Mouse (Mus musculus) embryonic facial prominence, embryonic 11.5 days (tissue): ENCODE results near the gene Lpar3. TPM values are rescaled to one million over a fixed set of nuclear protein-coding genes. Genes with fewer than 3 reads are reported as not detected.

Source experiments
- ATAC-seq: fragments of 200-750 bp; cut with Nextera tagmentation; replicated peaks from 2 replicates; pipeline ENCODE4 v1.8.0; 2017; ENCODE audit warnings: low read depth; ENCODE audit not compliant: insufficient number of reproducible peaks, low FRiP score, low TSS enrichment
- DNase-seq: peaks from one replicate; pipeline ENCODE4 v3.0.0-alpha.2; 2015; ENCODE audit warnings: low spot score
- H3K27ac ChIP-seq: fragments of 300-500 bp; sonication (generic); replicated peaks from 2 replicates; pipeline ENCODE4 v1.5.1; 2014; ENCODE audit warnings: mild to moderate bottlenecking, low read depth, low read length, control low read depth
- H3K27me3 ChIP-seq: fragments of 300-500 bp; sonication (generic); 2 replicates; pipeline ENCODE4 v1.6.1; 2014; ENCODE audit warnings: mild to moderate bottlenecking, low read length, moderate library complexity, mixed read lengths; ENCODE audit not compliant: control insufficient read depth, insufficient read depth
- H3K36me3 ChIP-seq: fragments of 300-500 bp; sonication (generic); replicated peaks from 2 replicates; pipeline ENCODE4 v1.6.1; 2014; ENCODE audit warnings: low read depth, mild to moderate bottlenecking, low read length, moderate library complexity, mixed read lengths; ENCODE audit not compliant: control insufficient read depth, insufficient read depth
- H3K4me1 ChIP-seq: fragments of 300-500 bp; sonication (generic); 2 replicates; pipeline ENCODE4 v1.6.1; 2014; ENCODE audit warnings: low read length, mixed read lengths; ENCODE audit not compliant: control insufficient read depth, insufficient read depth
- H3K4me2 ChIP-seq: fragments of 300-500 bp; sonication (generic); 2 replicates; pipeline ENCODE4 v1.6.1; 2014; ENCODE audit warnings: low read depth, mild to moderate bottlenecking, control low read depth, low read length, moderate library complexity
- H3K4me3 ChIP-seq: fragments of 300-500 bp; sonication (generic); 2 replicates; pipeline ENCODE4 v1.5.1; 2014; ENCODE audit warnings: low read depth, low read length, control low read depth
- H3K9ac ChIP-seq: fragments of 300-500 bp; sonication (generic); replicated peaks from 2 replicates; pipeline ENCODE4 v1.6.1; 2014; ENCODE audit warnings: mild to moderate bottlenecking, control low read depth, low read length
- H3K9me3 ChIP-seq: fragments of 300-500 bp; sonication (generic); replicated peaks from 2 replicates; pipeline ENCODE4 v1.6.1; 2016; ENCODE audit warnings: mild to moderate bottlenecking, low read length, inconsistent platforms, mixed read lengths; ENCODE audit not compliant: control insufficient read depth
- WGBS: fragments of 180-500 bp; shearing (Covaris S2); extraction: QIAGEN DNeasy Blood & Tissue Kit; methylation state at CpG from one replicate; pipeline ENCODE4 v1.1.7; 2014; 5-methylcytosine and 5-hydroxymethylcytosine counted together
- polyA plus RNA-seq: library from polyadenylated mRNA; unstranded; fragments of >200 nt; fragmentation: Nextera tagmentation; extraction: Ambion mirVana; gene quantifications from 2 replicates; pipeline ENCODE4 v1.2.1, GENCODE M21; 2014

Gene Lpar3
- polyA plus RNA-seq, result 0.88 and 1.3 TPM in 2 replicates

DNA sequence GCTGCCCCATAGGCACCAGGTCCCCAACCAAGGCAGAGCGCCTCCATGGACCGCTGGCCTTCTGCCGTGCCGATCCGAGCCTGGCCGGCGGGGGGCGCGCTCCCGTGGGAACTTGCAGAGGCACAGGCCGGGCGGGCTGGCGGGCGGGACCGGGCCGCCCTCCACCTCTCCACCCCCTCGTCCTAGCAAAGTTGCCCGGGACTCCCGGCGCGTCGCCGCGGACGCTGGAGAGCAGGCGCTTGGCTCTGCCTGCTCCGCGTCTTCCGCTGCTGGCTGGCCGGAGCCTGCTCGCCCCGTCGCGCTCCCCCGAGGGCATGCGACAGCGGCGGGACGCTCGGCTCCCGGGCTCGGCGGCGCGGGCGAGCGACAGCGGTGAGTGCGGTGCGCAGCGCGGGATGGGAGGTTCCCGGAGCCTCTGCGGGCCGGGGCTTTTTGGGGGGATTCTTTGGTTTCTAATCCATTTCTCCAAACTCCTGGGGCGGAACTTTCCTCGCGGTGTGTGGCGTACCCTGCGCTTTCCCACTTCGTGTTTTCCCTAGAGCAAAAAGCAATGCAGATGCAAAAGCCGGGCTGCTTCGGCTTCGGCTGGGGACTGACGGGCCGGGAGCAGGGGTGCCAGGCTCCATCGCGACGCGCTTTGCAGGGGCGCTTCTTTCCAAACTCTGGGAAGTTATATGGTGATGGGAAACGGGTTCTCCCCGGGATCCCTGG, at the start of gene Lpar3:
TSS of gene Lpar3 (plus strand) at position 188 of the 711 bp plus-strand sequence.
- H3K36me3 ChIP-seq, result no peaks in the 10 kb centered on the region
- H3K27me3 ChIP-seq, result peaks cover 2% of the 10 kb centered on the region; the same call in 1 of the 2 replicates
- no peaks in the 10 kb centered on the region for H3K4me1 ChIP-seq
- ATAC-seq (peak; percentile 84), DNase-seq (peak; percentile 74)
- H3K27ac ChIP-seq, result no peak within 1 kb of the TSS
- H3K4me3 ChIP-seq, result peak within 1 kb of the TSS; percentile 57
- under 1% methylated on average over 73 of the region's 73 CpGs for WGBS
- H3K4me2 ChIP-seq, result peak within 1 kb of the TSS; percentile 90
- H3K9me3 ChIP-seq, result no peaks in the 10 kb centered on the region
- H3K9ac ChIP-seq, result peak within 1 kb of the TSS; percentile 54

DNA sequence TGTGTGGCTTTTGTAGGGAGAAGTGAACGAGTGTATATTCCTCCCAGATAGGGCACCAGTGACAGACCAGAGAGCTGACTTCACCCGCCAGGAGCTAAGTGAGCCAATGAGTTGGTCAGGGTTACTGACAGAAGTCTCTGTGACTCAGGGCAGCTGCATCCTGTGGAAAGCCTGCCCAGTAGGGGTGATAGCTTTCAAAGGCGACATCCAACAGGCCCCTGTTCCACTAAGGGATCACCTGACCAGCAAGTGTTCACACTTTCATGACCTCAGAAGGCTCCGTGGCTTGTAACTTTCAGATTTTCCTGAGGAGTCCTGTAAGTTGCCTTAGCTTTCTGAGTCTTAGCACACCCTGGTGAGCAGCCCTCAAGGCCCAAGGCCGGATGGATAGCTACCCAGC, 47.7 kb upstream of the Lpar3 start:
- Histone ChIP-seq H3K4me3 (no peak overlapping the region), H3K9ac (no peak overlapping the region), H3K9me3 (no peaks in the 10 kb centered on the region), H3K27me3 (no peaks in the 10 kb centered on the region), H3K36me3 (no peaks in the 10 kb centered on the region), H3K4me2 (no peak overlapping the region), H3K4me1 (no peaks in the 10 kb centered on the region), H3K27ac (no peak overlapping the region)
- WGBS, result 77% methylated on average over 5 of the region's 5 CpGs
- no peak for ATAC-seq
- DNase-seq, result no peak

DNA sequence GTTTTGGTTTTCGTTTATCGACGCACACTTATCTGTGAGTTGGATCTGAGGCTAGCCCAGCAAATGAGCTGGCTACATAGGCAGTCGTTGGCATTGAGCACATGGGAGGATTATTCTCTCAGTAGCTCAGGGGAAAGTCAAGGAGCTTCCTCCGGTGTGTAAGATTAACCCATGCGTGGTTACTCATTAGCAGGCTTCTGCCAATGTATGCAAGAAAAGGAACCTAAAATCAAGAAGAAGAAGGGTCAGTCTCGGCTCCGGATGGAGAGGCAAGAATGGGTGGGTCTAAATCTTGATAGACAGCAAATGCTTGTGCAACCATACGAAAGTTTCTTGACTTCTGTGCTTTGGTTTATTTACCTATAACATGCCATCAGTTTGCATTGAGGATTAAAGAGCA, 46.5 kb upstream of the Lpar3 start:
- H3K27ac ChIP-seq, result no peak overlapping the region
- H3K27me3 ChIP-seq, result no peaks in the 10 kb centered on the region
- DNase-seq (no peak), ATAC-seq (no peak)
- no peaks in the 10 kb centered on the region for H3K4me1 ChIP-seq
- H3K9ac ChIP-seq, result no peak overlapping the region
- 88% methylated on average over 9 of the region's 9 CpGs for WGBS
- H3K9me3 ChIP-seq, result no peaks in the 10 kb centered on the region
- H3K4me3 ChIP-seq, result no peak overlapping the region
- H3K36me3 ChIP-seq, result no peaks in the 10 kb centered on the region
- no peak overlapping the region for H3K4me2 ChIP-seq

DNA sequence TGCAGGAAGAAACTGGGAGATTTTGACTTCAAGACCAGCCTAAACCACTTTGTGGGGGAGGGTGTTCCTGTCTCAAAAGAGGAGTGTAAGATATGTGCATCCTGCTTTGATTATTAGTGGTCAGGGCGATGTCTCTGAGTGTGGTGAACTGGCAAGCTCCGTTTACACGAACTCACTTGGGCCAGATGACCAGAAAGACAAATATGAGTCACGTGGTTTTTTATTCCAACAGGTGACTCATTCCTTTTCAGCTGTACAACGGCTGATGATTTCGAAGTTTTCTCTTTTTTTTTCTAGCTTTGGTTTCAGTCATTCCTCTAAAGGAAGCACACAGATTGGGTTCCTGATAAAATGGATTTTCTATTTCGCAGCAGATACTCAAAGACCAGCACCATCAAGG, 43.5 kb upstream of the Lpar3 start:
- DNase-seq (no peak), ATAC-seq (no peak)
- Histone ChIP-seq H3K9me3 (no peaks in the 10 kb centered on the region), H3K4me2 (no peak overlapping the region), H3K27me3 (no peaks in the 10 kb centered on the region), H3K4me3 (no peak overlapping the region), H3K27ac (no peak overlapping the region), H3K4me1 (no peaks in the 10 kb centered on the region), H3K36me3 (no peaks in the 10 kb centered on the region), H3K9ac (no peak overlapping the region)
- 83% methylated on average over 7 of the region's 7 CpGs for WGBS

DNA sequence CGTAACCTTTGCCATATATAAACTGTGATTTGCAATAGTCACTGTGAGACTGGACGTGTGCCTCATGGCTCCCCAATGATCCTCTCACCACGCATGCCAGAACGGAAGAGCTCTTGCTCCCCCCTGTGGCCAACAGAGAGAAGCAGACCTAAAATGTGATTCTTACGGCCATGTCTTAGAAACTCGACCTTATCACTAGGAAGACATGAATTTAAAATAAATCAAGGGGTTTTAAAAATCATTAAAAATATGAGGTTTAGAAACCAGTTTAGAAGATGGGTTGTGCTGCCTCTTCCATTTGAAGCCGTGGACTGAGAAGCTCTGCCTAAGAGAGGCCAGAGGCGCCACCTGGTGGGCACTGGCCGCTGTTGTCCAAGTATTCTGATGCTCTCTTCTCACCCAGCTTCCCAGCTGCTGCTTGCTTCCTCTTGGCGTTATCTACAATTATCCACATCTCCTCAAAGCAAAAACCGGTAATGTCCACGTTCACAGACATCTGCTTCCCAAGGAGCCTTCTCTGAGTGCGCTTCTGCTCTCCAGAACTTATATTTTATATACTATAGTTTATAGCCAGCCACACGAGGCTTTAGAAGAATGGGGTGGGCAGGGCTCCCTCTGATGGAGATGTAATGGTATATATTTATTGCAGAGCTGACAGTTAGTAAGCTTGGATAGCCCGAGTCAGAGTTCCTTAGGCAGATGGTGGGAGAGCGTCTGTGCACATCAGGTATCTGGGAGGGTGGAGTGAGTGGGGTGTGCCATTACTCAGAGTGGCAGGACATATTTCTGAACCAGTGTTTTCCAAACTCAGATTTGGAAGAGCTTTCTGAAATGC, 42.8 kb upstream of the Lpar3 start:
- H3K4me2 ChIP-seq, result peak overlapping the region; percentile 30
- no peak overlapping the region; the same call in 1 of the 2 replicates for H3K9ac ChIP-seq
- no peaks in the 10 kb centered on the region for H3K4me1 ChIP-seq
- 6% methylated on average over 16 of the region's 16 CpGs for WGBS
- DNase-seq, result peak; percentile 88
- no peak overlapping the region for H3K4me3 ChIP-seq
- no peaks in the 10 kb centered on the region for H3K9me3 ChIP-seq
- peak; percentile 58 for ATAC-seq
- H3K27ac ChIP-seq, result no peak overlapping the region
- H3K36me3 ChIP-seq, result no peaks in the 10 kb centered on the region
- no peaks in the 10 kb centered on the region for H3K27me3 ChIP-seq

DNA sequence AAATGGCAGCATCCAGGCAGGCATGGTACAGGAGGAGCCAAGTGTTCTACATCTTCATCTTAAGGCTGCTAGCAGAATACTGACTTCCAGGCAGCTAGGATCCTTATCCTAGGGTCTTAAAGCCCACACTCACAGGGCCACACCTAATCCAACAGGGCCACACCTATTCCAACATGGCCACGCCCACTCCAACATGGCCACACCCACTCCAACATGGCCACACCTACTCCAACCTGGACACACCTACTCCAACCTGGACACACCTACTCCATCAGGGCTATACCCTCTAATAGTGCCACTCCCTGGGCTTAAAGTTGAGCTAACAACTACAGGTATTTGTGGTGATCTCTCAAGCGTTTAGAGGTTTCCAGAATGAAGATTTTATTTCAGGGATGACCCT, 40.4 kb upstream of the Lpar3 start:
- ATAC-seq (no peak), DNase-seq (no peak)
- 43% methylated on average over 2 of the region's 2 CpGs for WGBS
- H3K27ac ChIP-seq, result no peak overlapping the region
- H3K4me3 ChIP-seq, result no peak overlapping the region
- H3K9me3 ChIP-seq, result no peaks in the 10 kb centered on the region
- no peaks in the 10 kb centered on the region for H3K36me3 ChIP-seq
- H3K4me1 ChIP-seq, result no peaks in the 10 kb centered on the region
- no peaks in the 10 kb centered on the region for H3K27me3 ChIP-seq
- H3K4me2 ChIP-seq, result no peak overlapping the region
- H3K9ac ChIP-seq, result no peak overlapping the region

DNA sequence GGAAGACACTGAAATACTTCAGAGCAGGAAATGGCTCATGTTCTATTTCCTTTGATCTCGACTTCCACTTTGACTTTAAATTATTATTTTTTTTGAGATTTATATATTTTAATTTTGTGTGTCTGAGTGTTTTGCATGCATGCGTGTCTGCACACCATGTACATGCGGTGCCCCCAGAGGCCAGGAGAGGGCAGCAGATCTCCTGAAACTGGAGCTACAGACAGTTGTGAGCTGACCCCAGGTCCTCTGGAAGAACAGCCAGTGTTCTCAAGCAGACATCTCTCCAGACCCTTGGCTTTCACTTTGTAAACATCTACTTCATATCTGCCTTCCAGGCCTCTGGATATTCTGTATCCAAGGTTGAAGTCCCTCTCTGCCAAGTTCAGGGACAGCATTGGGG, 39.8 kb upstream of the Lpar3 start:
- 24% methylated on average over 3 of the region's 3 CpGs for WGBS

More for the DNA sequence above, 39.8 kb upstream of the Lpar3 start:
- ATAC-seq (no peak), DNase-seq (peak; percentile 74)
- no peaks in the 10 kb centered on the region for H3K27me3 ChIP-seq
- no peak overlapping the region for H3K4me3 ChIP-seq
- no peak overlapping the region for H3K27ac ChIP-seq
- no peaks in the 10 kb centered on the region for H3K4me1 ChIP-seq
- no peak overlapping the region for H3K9ac ChIP-seq
- H3K36me3 ChIP-seq, result no peaks in the 10 kb centered on the region
- no peaks in the 10 kb centered on the region for H3K9me3 ChIP-seq
- no peak overlapping the region for H3K4me2 ChIP-seq
